Mouse (Mus musculus) urinary bladder, postnatal 0 days (tissue): ENCODE results near the gene Btbd35f14. TPM values are rescaled to one million over a fixed set of nuclear protein-coding genes. Genes with fewer than 3 reads are reported as not detected.

Experiments used
- polyA plus RNA-seq: library from polyadenylated mRNA; unstranded; fragments of >200 nt; fragmentation: Nextera tagmentation; extraction: Ambion mirVana; gene quantifications from 2 replicates; pipeline ENCODE4 v1.2.1, GENCODE M21; 2015

The Btbd35f14 gene
- polyA plus RNA-seq = not detected in 2 replicates

GRCm38 (mm10) chrX:33702249-33702648 is at the start of gene Btbd35f14:
Gene Btbd35f14, minus strand, starts transcription at chrX:33702349.

DNA sequence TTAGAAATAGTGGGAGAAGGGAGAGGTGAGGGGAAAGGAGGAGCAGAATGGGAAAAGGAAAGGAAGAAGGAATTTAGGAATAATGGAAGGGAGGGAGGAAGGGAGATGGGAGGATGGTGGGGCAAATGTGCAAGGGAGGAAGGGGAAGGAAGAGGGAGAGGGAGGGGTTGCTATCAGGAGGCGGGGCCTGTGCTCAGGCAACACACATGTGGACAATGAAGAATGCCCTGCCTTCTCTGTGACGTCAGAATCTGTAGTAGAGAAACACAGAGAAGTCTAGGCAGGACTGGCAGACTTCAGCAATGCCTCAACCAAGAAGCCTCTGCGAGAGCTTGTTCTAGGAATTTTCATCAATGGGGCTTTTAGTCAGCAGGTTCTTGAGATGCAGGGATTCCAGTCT is 45.3 kb downstream of the Btbd35f14 start, which contains the start of gene Btbd35f13:
Gene Btbd35f13 (plus strand): TSS at position 301 of the 400 bp plus-strand sequence.

Other genes starting within 250 kb of the Btbd35f14 start
- not detected in 2 replicates for gene Btbd35f15, start 125.0 kb downstream of the Btbd35f14 start, polyA plus RNA-seq
- not detected in 2 replicates for gene Btbd35f13, start 45.2 kb downstream of the Btbd35f14 start, polyA plus RNA-seq